Mouse (Mus musculus) midbrain, embryonic 16.5 days (tissue): ENCODE results near the gene Insig1. TPM values are rescaled to one million over a fixed set of nuclear protein-coding genes. Genes with fewer than 3 reads are reported as not detected.

ENCODE experiments used
- ATAC-seq: fragments of 200-750 bp; cut with Nextera tagmentation; 2 replicates; pipeline ENCODE4 v1.8.0; 2017; ENCODE audit warnings: moderate TSS enrichment
- H3K27ac ChIP-seq: fragments of 300-500 bp; sonication (generic); 2 replicates; pipeline ENCODE4 v1.5.1; 2014; ENCODE audit warnings: mild to moderate bottlenecking, low read length, mixed read lengths
- H3K27me3 ChIP-seq: fragments of 300-500 bp; sonication (generic); 2 replicates; pipeline ENCODE4 v1.6.1; 2014; ENCODE audit warnings: low read depth, low read length, mixed read lengths; ENCODE audit not compliant: control insufficient read depth, insufficient read depth
- H3K36me3 ChIP-seq: fragments of 300-500 bp; sonication (generic); 2 replicates; pipeline ENCODE4 v1.6.1; 2014; ENCODE audit warnings: mild to moderate bottlenecking, low read length, moderate library complexity, mixed read lengths; ENCODE audit not compliant: control insufficient read depth, insufficient read depth
- H3K4me1 ChIP-seq: fragments of 300-500 bp; sonication (generic); 2 replicates; pipeline ENCODE4 v1.6.1; 2014; ENCODE audit warnings: mild to moderate bottlenecking, low read length, mixed read lengths; ENCODE audit not compliant: control insufficient read depth, insufficient read depth
- H3K4me2 ChIP-seq: fragments of 300-500 bp; sonication (generic); 2 replicates; pipeline ENCODE4 v1.6.1; 2014; ENCODE audit warnings: mild to moderate bottlenecking, low read length, mixed read lengths
- H3K4me3 ChIP-seq: fragments of 300-500 bp; sonication (generic); 2 replicates; pipeline ENCODE4 v1.5.1; 2014; ENCODE audit warnings: low read depth, mild to moderate bottlenecking, low read length, moderate library complexity, mixed read lengths
- H3K9ac ChIP-seq: fragments of 300-500 bp; sonication (generic); 2 replicates; pipeline ENCODE4 v1.6.1; 2014; ENCODE audit warnings: low read depth, low read length, mixed read lengths
- H3K9me3 ChIP-seq: fragments of 300-500 bp; sonication (generic); replicated peaks from 2 replicates; pipeline ENCODE4 v1.6.1; 2014; ENCODE audit warnings: mild to moderate bottlenecking, low read length, mixed read lengths; ENCODE audit not compliant: control insufficient read depth, poor library complexity, severe bottlenecking
- WGBS: fragments of 180-500 bp; shearing (Covaris S2); extraction: QIAGEN DNeasy Blood & Tissue Kit; methylation state at CpG from one replicate; pipeline ENCODE4 v1.1.7; 2014; 5-methylcytosine and 5-hydroxymethylcytosine counted together
- polyA plus RNA-seq: library from polyadenylated mRNA; unstranded; fragments of >200 nt; fragmentation: Nextera tagmentation; extraction: Ambion mirVana; gene quantifications from 2 replicates; pipeline ENCODE4 v1.2.1, GENCODE M21; 2015

The Insig1 gene
- polyA plus RNA-seq, 1 experiment from 2014 or later = 94.0 TPM

GRCm38 (mm10) chr5:28094846-28095245, 23.7 kb downstream of the Insig1 start:
- WGBS = 82% methylated on average over 6 of the region's 6 CpGs
- H3K9ac ChIP-seq = no peak overlapping the region
- no peak overlapping the region for H3K27ac ChIP-seq
- H3K4me1 ChIP-seq = no peaks in the 10 kb centered on the region
- H3K4me2 ChIP-seq = no peak overlapping the region
- no peak for ATAC-seq
- H3K27me3 ChIP-seq = no peaks in the 10 kb centered on the region
- no peaks in the 10 kb centered on the region for H3K36me3 ChIP-seq
- H3K9me3 ChIP-seq = no peaks in the 10 kb centered on the region
- no peak overlapping the region for H3K4me3 ChIP-seq

- no peak for ATAC-seq
- H3K9ac ChIP-seq = no peak overlapping the region
- H3K4me2 ChIP-seq = no peak overlapping the region
- H3K27ac ChIP-seq = no peak overlapping the region
- H3K36me3 ChIP-seq = no peaks in the 10 kb centered on the region
- no peaks in the 10 kb centered on the region for H3K9me3 ChIP-seq
- H3K4me1 ChIP-seq = no peaks in the 10 kb centered on the region
- WGBS = 81% methylated on average over 2 of the region's 2 CpGs
- H3K27me3 ChIP-seq = no peaks in the 10 kb centered on the region
- no peak overlapping the region for H3K4me3 ChIP-seq
Measured at GRCm38 (mm10) chr5:28095671-28096070, 24.5 kb downstream of the Insig1 start.

GRCm38 (mm10) chr5:28106966-28107365, 35.8 kb downstream of the Insig1 start:
- WGBS = 71% methylated on average over 4 of the region's 4 CpGs
- H3K4me2 ChIP-seq = no peak overlapping the region

GRCm38 (mm10) chr5:28107974-28108373, 36.8 kb downstream of the Insig1 start:
- Histone ChIP-seq H3K4me2 (no peak overlapping the region), H3K27ac (no peak overlapping the region), H3K9me3 (no peaks in the 10 kb centered on the region), H3K4me3 (no peak overlapping the region), H3K9ac (no peak overlapping the region), H3K36me3 (no peaks in the 10 kb centered on the region), H3K4me1 (no peaks in the 10 kb centered on the region), H3K27me3 (no peaks in the 10 kb centered on the region)
- 75% methylated on average over 6 of the region's 6 CpGs for WGBS
- ATAC-seq = no peak

More at GRCm38 (mm10) chr5:28106966-28107365, 35.8 kb downstream of the Insig1 start:
- no peak overlapping the region for H3K9ac ChIP-seq
- ATAC-seq = no peak
- H3K9me3 ChIP-seq = no peaks in the 10 kb centered on the region
- H3K27me3 ChIP-seq = no peaks in the 10 kb centered on the region
- H3K4me1 ChIP-seq = no peaks in the 10 kb centered on the region
- H3K36me3 ChIP-seq = no peaks in the 10 kb centered on the region
- no peak overlapping the region for H3K27ac ChIP-seq
- no peak overlapping the region for H3K4me3 ChIP-seq

- H3K4me3 ChIP-seq = no peak overlapping the region
- no peaks in the 10 kb centered on the region for H3K9me3 ChIP-seq
- no peak overlapping the region for H3K4me2 ChIP-seq
- no peak for ATAC-seq
- no peak overlapping the region for H3K9ac ChIP-seq
- H3K27ac ChIP-seq = no peak overlapping the region
- no peaks in the 10 kb centered on the region for H3K4me1 ChIP-seq
- WGBS = 79% methylated on average over 2 of the region's 2 CpGs
- no peaks in the 10 kb centered on the region; the same call in 1 of the 2 replicates for H3K27me3 ChIP-seq
- H3K36me3 ChIP-seq = no peaks in the 10 kb centered on the region
Measured at GRCm38 (mm10) chr5:28110881-28111280, 39.7 kb downstream of the Insig1 start.

- H3K4me2 ChIP-seq = peak overlapping the region; percentile 59; the same call in 1 of the 2 replicates
- no peaks in the 10 kb centered on the region for H3K36me3 ChIP-seq
- H3K4me1 ChIP-seq = 0 out of 2 replicates have a peak, but pooled peaks cover 2% of the 10 kb centered on the region
- no peaks in the 10 kb centered on the region for H3K9me3 ChIP-seq
- 5% methylated on average over 13 of the region's 13 CpGs for WGBS
- no peak overlapping the region; the same call in 1 of the 2 replicates for H3K4me3 ChIP-seq
- peak overlapping the region; percentile 40; the same call in 1 of the 2 replicates for H3K9ac ChIP-seq
- H3K27me3 ChIP-seq = peaks cover 35% of the 10 kb centered on the region
- peak overlapping the region; percentile 70 for H3K27ac ChIP-seq
- no peak for ATAC-seq
Measured at GRCm38 (mm10) chr5:28117251-28117880, 46.2 kb downstream of the Insig1 start.

- no peaks in the 10 kb centered on the region for H3K36me3 ChIP-seq
- H3K27me3 ChIP-seq = peaks cover 37% of the 10 kb centered on the region
- no peak for ATAC-seq
- H3K9me3 ChIP-seq = no peaks in the 10 kb centered on the region
- peak overlapping the region; percentile 35 for H3K4me3 ChIP-seq
- H3K4me2 ChIP-seq = peak overlapping the region; percentile 59
- peak overlapping the region; percentile 40; the same call in 1 of the 2 replicates for H3K9ac ChIP-seq
- H3K4me1 ChIP-seq = 0 out of 2 replicates have a peak, but pooled peaks cover 4% of the 10 kb centered on the region
- peak overlapping the region; percentile 70 for H3K27ac ChIP-seq
- under 1% methylated on average over 30 of the region's 30 CpGs for WGBS
Measured at GRCm38 (mm10) chr5:28117882-28118530, 46.8 kb downstream of the Insig1 start.

GRCm38 (mm10) chr5:28118531-28118925, 47.4 kb downstream of the Insig1 start:
- no peak for ATAC-seq
- peaks cover 9% of the 10 kb centered on the region for H3K4me1 ChIP-seq
- no peaks in the 10 kb centered on the region for H3K9me3 ChIP-seq
- H3K4me3 ChIP-seq = peak overlapping the region; percentile 35
- peak overlapping the region; percentile 40; the same call in 1 of the 2 replicates for H3K9ac ChIP-seq
- H3K36me3 ChIP-seq = no peaks in the 10 kb centered on the region
- peaks cover 37% of the 10 kb centered on the region for H3K27me3 ChIP-seq
- H3K27ac ChIP-seq = no peak overlapping the region
- H3K4me2 ChIP-seq = peak overlapping the region; percentile 59
- WGBS = 1% methylated on average over 19 of the region's 19 CpGs

- Histone ChIP-seq H3K36me3 (no peaks in the 10 kb centered on the region), H3K4me3 (no peak overlapping the region), H3K4me1 (peaks cover 16% of the 10 kb centered on the region), H3K9me3 (no peaks in the 10 kb centered on the region), H3K9ac (no peak overlapping the region), H3K27ac (peak overlapping the region; percentile 42; the same call in 1 of the 2 replicates), H3K4me2 (0 out of 2 replicates have a peak overlapping the region, but pooled peaks have one; percentile 3), H3K27me3 (peaks cover 38% of the 10 kb centered on the region)
- ATAC-seq = no peak
- 14% methylated on average over 3 of the region's 3 CpGs for WGBS
Measured at GRCm38 (mm10) chr5:28119576-28119975, 48.4 kb downstream of the Insig1 start.
